Mouse (Mus musculus): ENCODE results near the gene Lrit2. TPM values are rescaled to one million over a fixed set of nuclear protein-coding genes. Genes with fewer than 3 reads are reported as not detected.

The Lrit2 gene
- total RNA-seq, 2 experiments from 2014 or later = not detected

DNA sequence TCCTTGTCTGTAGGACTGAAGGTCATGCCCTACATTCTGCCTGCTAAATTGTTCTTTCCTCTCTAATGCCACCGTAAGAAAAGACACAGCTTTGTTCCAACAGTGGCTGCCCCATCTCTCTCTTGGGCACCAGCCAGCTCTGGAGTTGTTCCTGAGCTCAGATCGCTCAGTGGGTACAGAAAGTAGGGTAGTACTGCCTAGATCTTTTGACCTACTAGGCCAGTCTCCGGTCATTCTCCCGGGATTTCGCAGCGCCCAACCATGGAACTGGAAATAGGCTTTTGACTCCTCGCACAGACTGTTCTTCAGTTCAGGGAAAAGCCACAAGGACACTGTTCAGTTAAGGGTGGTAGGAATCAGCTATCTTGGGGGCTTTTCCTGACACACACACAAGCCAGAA is 45.2 kb downstream of the Lrit2 start:
- DNase-seq = no peak

- no peak for DNase-seq
These were observed 46.2 kb downstream of the Lrit2 start, which contains the start of gene 2610528A11Rik for GRCm38 (mm10) chr14:37113922-37114321. 2610528A11Rik (minus strand) TSS chr14:37114022.

- DNase-seq = no peak
These were observed 51.5 kb downstream of the Lrit2 start for GRCm38 (mm10) chr14:37119233-37119632.

Other genes with a start within 250 kb of the Lrit2 start
- 10 to 100 TPM; 95.0 to 96.6 TPM for gene Ccser2, start 99.2 kb upstream of the Lrit2 start, total RNA-seq (2021)
- gene Rgr, start 19.0 kb upstream of the Lrit2 start, total RNA-seq (2021) = not detected
- not detected for gene Lrit1, start 13.1 kb upstream of the Lrit2 start, total RNA-seq (2021)
- gene Cdhr1, start 30.4 kb downstream of the Lrit2 start, total RNA-seq (2021) = under 1 TPM in 1 of 2 experiments, not detected in 1; 0.17 TPM
- under 1 TPM in 1 of 2 experiments, not detected in 1; 0.36 TPM for gene 2610528A11Rik, start 46.1 kb downstream of the Lrit2 start, total RNA-seq (2021)
- gene Ghitm, start 67.3 kb downstream of the Lrit2 start, total RNA-seq (2021) = 100 to 1,000 TPM; 375 to 382 TPM